Mouse (Mus musculus) G1E (cell line): ENCODE measurements around the gene Mtx1.

Experiments
- CTCF ChIP-seq: IDR thresholded peaks from 2 replicates; pipeline ENCODE4 v1.5.1; 2012; ENCODE audit warnings: low read depth, low read length, inconsistent platforms, mixed read lengths
- GATA1 ChIP-seq: IDR thresholded peaks from 2 replicates; pipeline ENCODE4 v1.6.1; 2012; ENCODE audit warnings: borderline replicate concordance, low read length, inconsistent platforms, mixed read lengths
- POLR2AphosphoS5 ChIP-seq: IDR thresholded peaks from 2 replicates; pipeline ENCODE4 v1.6.1; 2012; ENCODE audit warnings: low read depth, low read length, inconsistent platforms; ENCODE audit not compliant: insufficient replicate concordance

GRCm38 (mm10) chr3:89213803-89214530 is 12.9 kb downstream of the Mtx1 start:
- TF ChIP-seq CTCF (no peak), GATA1 (no peak), POLR2AphosphoS5 (no peak)
